Mouse (Mus musculus) kidney, adult 11 months (tissue): ENCODE data around the gene Gstm4.
A peak's percentile ranks its signal among the peaks of the same experiment; 100 is the strongest.
"Not testable (repeated sequence)": the region's sequence is repeated elsewhere in the genome, so short reads cannot be mapped to it uniquely, and the experiment has no call there.

Experiments
- DNase-seq: peaks from one replicate; pipeline ENCODE4 v3.0.0; 2022

Gstm4 gene

DNA sequence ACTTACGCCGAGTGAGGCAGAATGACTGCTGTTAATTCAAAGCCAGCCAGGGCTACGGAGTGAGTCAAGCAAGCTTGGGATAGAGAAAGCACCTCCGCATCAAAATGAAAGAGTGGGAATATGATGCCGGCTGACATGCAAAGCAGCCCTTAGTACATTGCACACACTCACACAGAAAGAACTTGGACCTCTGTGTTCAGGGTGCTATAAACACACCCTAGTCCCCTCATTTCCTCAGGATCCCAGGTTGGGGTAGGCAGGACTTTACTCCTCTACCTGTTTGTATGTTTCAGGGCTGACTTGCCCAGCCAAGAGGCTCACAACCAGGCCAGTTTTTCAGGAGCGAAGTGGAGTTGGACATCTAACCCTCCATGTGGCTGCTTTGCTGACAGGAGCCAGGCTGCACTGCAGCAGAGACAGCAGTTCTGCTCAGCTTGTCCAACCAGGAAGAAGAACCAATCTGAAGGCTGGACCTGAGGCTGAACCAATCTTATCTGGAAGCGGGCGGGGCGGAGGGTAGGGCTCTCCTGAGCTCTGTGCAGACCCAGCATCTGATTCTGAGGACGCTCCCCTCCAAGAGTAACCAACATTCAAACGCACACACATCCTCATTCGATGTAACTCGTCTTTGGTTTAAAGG, 24.7 kb upstream of the Gstm4 start:
- DNase-seq, result peak; percentile 82

- DNase-seq, result no peak
Observed at GRCm38 (mm10) chr3:108068826-108069225, 24.1 kb upstream of the Gstm4 start.

GRCm38 (mm10) chr3:108067370-108067934, 22.8 kb upstream of the Gstm4 start:
- DNase-seq, result peak; percentile 75

DNA sequence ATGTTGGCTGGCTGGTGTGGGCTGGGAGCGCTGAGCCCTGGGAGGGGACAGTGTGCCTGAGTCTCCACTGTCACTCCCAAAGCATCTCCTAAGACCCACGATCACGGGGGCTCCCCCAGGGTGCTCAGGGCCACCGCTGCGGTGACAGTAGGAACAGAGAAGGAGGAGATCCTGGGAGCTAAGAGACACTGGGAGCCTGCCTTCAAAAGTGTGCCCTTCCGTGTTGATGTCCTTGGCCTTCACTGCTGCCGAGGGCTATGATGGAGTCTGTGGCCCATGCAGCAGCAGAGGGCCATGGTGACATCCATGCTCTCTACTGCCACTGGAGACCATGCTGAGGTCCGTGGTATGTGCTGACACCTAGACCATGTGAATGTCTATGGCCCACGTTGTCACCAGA, 20.9 kb upstream of the Gstm4 start:
- DNase-seq, result no peak

GRCm38 (mm10) chr3:108064672-108065071, 20.0 kb upstream of the Gstm4 start:
- DNase-seq, result no peak

DNA sequence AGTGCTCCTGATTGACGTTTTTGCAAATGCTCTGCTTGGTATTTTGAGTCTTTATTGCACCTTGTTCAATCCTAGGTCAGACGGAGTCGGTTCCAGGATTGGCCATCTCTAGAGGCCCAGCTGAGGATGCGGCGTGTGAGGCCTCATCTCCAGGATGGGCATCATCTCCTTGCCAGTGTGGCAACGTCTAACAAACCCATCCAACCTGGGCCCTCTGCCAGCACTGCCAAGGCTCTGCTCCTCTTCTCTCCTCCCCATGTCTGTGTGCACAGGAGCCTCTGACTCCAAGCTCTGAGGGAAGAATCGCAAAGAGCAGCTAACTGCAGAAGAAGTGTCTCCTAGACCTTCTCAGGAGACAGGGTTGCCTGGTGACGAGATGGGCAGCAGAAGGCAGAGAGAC, 18.0 kb upstream of the Gstm4 start:
- DNase-seq, result no peak

DNA sequence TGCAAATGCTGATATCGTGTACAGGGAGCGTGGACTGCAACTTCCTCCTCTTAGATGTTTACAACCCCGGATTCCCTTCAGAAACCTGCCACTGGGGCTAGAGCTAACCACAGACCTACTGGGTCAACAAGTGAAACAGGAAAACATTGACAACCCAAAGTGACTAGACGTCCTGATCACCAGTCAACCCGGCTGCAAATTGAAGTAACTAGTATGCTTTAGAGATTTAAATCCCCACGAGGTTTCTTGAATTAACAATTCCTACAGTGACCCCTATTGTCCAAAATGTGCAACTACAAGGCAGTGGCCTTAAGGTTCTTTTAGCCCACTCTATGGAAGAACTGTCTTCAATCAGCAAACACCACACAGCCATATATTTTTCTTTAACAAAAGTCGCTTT, 16.7 kb upstream of the Gstm4 start:
- no peak for DNase-seq

- DNase-seq, result no peak
Observed at GRCm38 (mm10) chr3:108050493-108050892, 5.8 kb upstream of the Gstm4 start.

DNA sequence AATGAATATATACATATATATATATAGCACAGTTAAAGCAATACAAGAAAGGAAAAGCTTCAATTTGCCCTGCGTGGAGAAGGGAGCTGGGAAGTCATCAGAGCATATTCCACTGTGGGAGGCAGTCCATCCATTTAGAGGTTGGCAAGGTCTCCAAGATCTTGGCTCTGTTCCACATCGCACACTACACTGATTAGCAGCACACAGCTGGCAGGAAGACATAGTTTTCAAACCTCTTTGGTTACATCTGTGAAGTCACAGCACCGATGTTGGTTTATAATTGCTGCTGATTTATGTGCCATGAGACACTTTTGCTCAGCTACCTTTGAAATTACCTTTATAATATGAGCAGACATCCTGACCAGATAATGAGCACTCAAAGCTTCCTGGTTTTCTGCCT, 3.6 kb upstream of the Gstm4 start:
- DNase-seq, result no peak

DNA sequence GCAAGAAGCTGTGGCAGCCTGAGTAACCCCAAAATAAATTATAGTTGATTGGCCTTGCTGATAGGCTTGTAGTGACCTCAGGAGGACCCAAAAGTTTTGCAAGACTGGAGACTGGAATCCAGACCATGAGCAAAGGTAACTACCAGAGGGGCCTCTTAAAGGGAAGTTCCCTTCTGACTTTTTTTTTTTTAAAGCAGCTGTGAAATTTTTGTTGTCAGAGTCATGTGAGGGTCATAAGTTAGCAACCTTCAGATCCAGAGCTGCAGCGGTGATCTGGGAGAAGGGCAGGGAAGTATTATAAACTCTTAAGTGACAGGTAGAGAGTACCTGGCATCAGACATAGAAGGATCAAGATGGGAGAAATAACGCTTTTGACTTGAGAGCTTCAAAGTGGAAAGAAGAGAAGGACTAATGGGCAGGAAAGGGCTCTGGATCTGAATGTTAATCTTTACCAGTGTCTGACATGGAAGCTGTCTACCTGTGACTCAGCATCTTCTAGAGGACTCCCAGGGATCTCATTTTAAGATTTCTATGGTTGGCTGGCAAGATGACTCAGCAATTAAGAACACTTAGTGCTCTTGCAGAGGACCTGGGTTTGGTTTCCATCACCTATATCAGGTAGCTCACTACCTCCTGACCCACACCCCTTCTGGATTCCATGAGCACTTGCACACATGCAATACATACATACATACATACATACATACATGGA, 2.4 kb upstream of the Gstm4 start:
- no peak for DNase-seq

DNA sequence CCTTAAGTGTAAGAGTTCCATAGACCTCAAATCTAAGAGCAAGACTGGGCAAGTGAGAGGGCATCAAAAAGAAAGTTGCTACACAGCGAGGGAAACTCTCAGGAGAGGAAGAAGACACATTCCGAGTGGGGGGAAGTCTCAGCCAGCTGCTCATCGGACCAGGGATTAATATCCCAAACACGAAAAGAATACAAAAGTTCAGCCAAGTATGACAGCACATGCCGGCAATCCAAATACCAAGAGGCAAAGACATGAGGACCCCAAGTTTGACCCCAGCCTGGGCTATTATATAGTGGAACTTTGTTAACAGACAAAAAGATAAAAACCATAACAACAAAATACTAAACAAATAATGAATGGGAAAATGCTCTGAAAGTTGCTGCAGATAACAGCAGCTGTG, 11.5 kb downstream of the Gstm4 start:
- DNase-seq, result no peak

- no peak for DNase-seq
Observed at GRCm38 (mm10) chr3:108032113-108032512, 12.6 kb downstream of the Gstm4 start.

GRCm38 (mm10) chr3:108028641-108029365, 15.9 kb downstream of the Gstm4 start:
- peak; percentile 63 for DNase-seq

DNA sequence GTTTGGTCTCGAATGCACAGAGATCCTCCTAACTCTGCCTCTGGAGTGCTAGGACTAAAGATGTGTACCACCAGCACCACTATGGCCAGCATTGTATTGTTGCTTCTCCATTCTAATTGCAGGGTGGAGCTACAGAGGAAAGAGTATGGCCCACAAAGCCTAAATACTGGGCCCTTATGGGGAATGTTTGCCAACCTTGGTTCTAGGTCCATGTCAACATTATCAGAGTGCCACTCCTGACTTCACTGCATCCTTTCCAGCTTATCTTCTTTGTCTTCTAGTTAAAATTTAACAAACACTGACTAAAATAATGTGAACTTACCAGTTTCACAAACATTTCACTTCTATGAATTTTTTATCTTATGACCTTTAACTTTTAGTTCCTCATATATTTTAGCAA, 18.1 kb downstream of the Gstm4 start:
- no peak for DNase-seq

- DNase-seq, result no peak
Observed at GRCm38 (mm10) chr3:108026049-108026448, 18.6 kb downstream of the Gstm4 start.

- DNase-seq, result no peak
Observed at GRCm38 (mm10) chr3:108025318-108025717, 19.4 kb downstream of the Gstm4 start.

DNA sequence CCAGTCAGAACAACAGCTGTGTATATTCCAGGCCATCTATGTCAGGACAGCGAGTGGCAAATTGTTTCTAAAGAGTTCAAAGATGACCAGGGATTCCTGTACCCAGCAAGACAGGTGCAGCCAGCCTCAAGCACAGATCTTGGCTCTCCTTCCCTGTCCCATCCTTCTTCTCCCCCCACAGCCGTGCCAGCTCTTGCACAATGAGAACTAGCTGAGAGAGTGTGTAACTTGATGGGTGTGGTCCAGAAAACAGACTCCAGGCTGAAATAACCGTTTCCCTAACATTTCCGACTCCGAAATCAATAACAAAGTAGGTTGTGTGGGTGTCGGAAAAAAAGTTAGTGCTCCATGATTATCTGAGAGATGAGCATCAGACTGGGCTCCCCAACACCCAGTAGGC, 22.0 kb downstream of the Gstm4 start:
- no peak for DNase-seq

DNA sequence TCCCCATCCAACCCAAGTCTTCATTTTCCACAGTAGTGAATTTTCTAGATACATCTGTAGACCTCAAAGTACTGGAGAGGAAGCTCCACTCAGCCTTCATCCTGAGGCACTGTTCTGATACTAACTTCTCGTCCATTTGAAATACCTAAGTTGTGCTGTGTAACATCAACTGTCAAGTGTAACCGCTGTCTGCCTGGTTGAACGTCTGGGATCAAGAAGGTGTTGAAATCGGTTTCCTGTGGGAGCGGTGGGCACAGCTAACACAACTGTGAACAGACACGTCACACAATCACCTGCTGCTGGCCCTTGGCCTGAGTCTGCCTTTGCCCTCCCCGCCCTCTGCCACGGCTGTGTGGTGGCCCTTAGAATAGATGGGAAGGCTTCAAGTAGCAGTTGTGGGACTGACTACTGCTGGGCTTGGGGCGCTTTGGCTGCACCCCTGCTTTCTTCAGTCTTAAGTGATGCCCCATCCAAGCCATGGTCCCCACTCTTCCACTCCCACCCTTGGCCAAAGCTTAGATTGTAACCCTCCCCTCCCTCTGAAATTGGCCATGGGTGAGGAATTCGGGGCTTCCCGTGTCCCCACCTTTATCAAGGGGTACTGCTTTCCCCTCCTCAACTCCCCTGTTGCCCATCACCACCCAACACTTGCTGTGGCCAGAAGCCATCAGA, 24.2 kb downstream of the Gstm4 start:
- DNase-seq, result not testable (repeated sequence)

DNA sequence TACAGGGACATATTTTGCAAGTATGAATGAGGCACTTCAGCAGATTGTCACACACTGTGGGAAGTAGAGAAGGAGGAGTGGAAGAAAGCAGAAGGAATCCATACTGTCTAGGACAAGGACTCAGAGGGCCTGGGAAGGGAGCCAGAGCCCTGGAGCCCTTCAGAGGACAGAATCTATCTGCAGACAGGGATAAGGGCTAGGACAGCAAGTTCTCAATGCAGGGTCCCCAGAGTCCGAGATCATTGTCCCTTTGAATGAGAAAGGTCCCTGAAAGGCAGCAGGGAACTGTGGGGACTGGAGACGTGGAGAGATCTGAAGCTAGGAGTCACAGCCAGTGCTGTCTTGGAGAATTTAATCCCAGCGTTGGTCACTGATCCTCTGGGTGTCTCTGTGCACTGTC, 25.5 kb downstream of the Gstm4 start:
- DNase-seq, result not testable (repeated sequence)

DNA sequence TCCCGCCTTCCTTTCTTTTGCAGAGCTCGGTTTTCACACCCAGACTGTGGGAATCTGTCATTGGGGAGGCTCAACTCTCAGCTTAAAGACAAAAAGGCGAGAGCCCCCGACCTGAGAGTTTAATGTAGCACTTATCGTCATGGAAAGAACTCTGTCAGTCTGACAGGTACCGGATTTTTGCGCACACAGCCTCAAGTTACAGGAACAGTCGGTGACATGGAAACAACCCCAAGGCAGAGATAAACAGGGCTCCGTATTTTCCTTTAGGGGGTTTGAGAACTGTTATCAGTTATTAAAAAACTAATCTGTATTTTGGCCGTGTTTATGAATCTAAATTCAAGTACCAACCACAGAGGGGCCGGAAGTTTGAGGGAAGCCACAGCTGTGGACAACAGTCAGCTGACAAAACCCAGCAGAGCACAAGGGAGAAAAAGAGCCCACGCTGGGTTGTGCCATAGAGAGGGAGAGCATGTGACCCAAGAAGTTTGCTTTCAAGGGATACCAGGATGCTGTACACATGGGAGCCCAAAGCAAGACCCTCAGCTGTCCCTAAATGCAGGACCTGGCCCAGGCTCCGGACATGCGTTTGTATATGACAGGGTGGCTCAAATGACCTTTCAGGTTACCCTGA, 26.4 kb downstream of the Gstm4 start:
- no peak for DNase-seq

- peak; percentile 99 for DNase-seq
Observed at GRCm38 (mm10) chr3:108017473-108018189, 27.1 kb downstream of the Gstm4 start, which contains the start of gene Gstm1. Gene Gstm1, minus strand, starts transcription at chr3:108017973.

DNA sequence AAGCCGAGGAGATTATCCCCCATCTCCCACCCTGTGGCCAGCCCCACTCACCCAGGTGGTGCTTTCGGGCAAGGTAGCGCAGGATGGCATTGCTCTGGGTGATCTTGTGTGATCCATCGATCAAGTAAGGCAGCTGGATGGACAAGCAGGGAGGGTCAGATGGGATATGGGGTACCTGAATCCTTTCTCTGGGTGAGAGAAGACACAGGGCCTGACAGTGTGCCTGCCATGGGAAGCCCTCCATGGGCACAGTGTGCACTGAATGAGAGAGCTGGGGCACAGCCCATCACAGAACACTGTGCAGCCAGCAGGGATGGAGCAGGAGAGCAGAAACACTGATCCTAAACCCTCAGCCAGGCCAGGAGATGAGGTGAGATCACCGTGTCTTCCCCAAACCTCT, 28.2 kb downstream of the Gstm4 start:
- not testable (repeated sequence) for DNase-seq
